Mouse (Mus musculus) erythroid progenitor cell, adult 5-6 weeks (primary cell): ENCODE data around the gene Grb2. TPM values are rescaled to one million over a fixed set of nuclear protein-coding genes. Genes with fewer than 3 reads are reported as not detected.

Source experiments
- ATAC-seq: replicated peaks from 2 replicates; pipeline ENCODE4 v1.8.0; 2016; ENCODE audit warnings: moderate number of reproducible peaks, mild to moderate bottlenecking, moderate TSS enrichment, inconsistent platforms; ENCODE audit not compliant: poor library complexity, low FRiP score, severe bottlenecking
- total RNA-seq, 2 experiments: library from RNA; stranded (forward) in 1 of 2; stranded (reverse) in 1 of 2; fragments of 150-400 nt in 1 of 2; fragments of 186-747, 209-891 nt in 1 of 2; gene quantifications; 2 replicates each; pipeline versions ENCODE4 v1.2.3 to v1.2.4; 2015 to 2017; ENCODE audit warnings: low replicate concordance in 2 of 2

Grb2 gene
- total RNA-seq, 2 experiments from 2014 or later: 10.1 to 49.5 TPM

- ATAC-seq: no peak
Measured at GRCm38 (mm10) chr11:115691013-115691412, 17.4 kb downstream of the Grb2 start.

- ATAC-seq: no peak
Measured at GRCm38 (mm10) chr11:115690356-115690755, 18.0 kb downstream of the Grb2 start.

GRCm38 (mm10) chr11:115689137-115689915 lies 19.1 kb downstream of the Grb2 start:
- no peak for ATAC-seq

- no peak for ATAC-seq
Measured at GRCm38 (mm10) chr11:115686369-115686768, 22.0 kb downstream of the Grb2 start.

GRCm38 (mm10) chr11:115685954-115686353 lies 22.4 kb downstream of the Grb2 start:
- no peak for ATAC-seq

GRCm38 (mm10) chr11:115684877-115685276 lies 23.5 kb downstream of the Grb2 start:
- ATAC-seq: no peak

GRCm38 (mm10) chr11:115683326-115683725 lies 25.1 kb downstream of the Grb2 start:
- ATAC-seq: no peak

- no peak for ATAC-seq
Measured at GRCm38 (mm10) chr11:115682411-115682810, 26.0 kb downstream of the Grb2 start.

GRCm38 (mm10) chr11:115679554-115680238 lies 28.7 kb downstream of the Grb2 start:
- ATAC-seq: no peak

GRCm38 (mm10) chr11:115678861-115679260 lies 29.5 kb downstream of the Grb2 start:
- no peak for ATAC-seq

GRCm38 (mm10) chr11:115677511-115677910 lies 30.9 kb downstream of the Grb2 start:
- ATAC-seq: no peak

GRCm38 (mm10) chr11:115676738-115677137 lies 31.7 kb downstream of the Grb2 start:
- no peak for ATAC-seq

GRCm38 (mm10) chr11:115674235-115674865 lies 34.0 kb downstream of the Grb2 start:
- ATAC-seq: no peak

- no peak for ATAC-seq
Measured at GRCm38 (mm10) chr11:115673471-115674234, 34.7 kb downstream of the Grb2 start.

- no peak for ATAC-seq
Measured at GRCm38 (mm10) chr11:115672226-115672987, 36.0 kb downstream of the Grb2 start.

- ATAC-seq: no peak
Measured at GRCm38 (mm10) chr11:115670451-115671050, 37.8 kb downstream of the Grb2 start.

GRCm38 (mm10) chr11:115663676-115664335 lies 44.6 kb downstream of the Grb2 start:
- no peak for ATAC-seq

- no peak for ATAC-seq
Measured at GRCm38 (mm10) chr11:115660376-115660775, 48.0 kb downstream of the Grb2 start.
